Mouse (Mus musculus): ENCODE measurements at regions not wholly inside any gene's neighbourhood (a gene's known extent, or its start where the extent isn't known, plus 50 kb on each side); places are given as distances from the start of the nearest gene placed in this dataset.
A peak's percentile ranks its signal among the peaks of the same experiment; 100 is the strongest.

DNA sequence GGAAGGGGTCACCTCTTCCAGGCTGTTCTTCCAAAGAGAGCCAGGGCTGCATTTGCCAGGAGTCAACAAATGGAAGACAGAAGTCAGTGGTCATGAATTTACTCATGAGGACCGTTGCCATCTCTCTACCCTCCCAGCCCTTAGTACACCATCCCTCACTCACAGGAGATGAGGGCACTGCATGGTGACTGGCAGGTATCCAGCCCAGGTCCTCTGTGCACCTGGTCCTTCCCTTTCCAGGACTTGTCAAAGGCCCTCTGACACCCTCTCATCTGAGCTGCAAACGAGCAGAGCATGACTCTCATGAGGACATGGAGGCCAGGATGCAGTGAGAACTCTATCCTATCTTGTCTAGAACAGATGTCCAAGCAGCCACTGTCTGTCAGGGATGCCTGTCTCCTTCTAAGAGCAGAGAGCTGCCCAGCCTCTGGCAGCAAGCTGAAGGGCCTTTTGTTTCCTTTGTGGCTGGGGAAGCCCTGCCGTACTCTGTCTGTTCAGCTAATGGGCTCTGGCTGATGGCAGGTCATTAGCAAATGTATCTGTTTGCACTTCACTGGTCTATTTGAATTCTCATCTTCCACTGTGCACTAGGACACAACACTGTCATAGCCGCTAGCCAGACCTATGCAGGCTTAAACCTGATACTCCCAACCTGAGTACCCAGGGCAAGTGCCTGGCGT lies 50.6 kb upstream of the Neurl1b start:
- Histone ChIP-seq H3K4me3 (ENCODE audit: low read depth, low read length) (no peak overlapping the region), H3K4me1 (ENCODE audit: control insufficient read depth, insufficient read depth, low read length) (no peaks in the 10 kb centered on the region), H3K4me2 (ENCODE audit: low read depth, low read length) (no peak overlapping the region), H3K27ac (replicated peaks; ENCODE audit: low read depth, low read length) (no peak overlapping the region), H3K9me3 (ENCODE audit: control insufficient read depth, low read length) (no peaks in the 10 kb centered on the region), H3K36me3 (ENCODE audit: control insufficient read depth, insufficient read depth, low read length) (no peaks in the 10 kb centered on the region), H3K27me3 (replicated peaks; ENCODE audit: control insufficient read depth, insufficient read depth, low read length) (no peaks in the 10 kb centered on the region), H3K9ac (ENCODE audit: low read depth, low read length) (no peak overlapping the region)
- ATAC-seq (ENCODE audit: low read depth) (peak; percentile 10; the same call in 1 of the 2 replicates), DNase-seq (ENCODE audit: low spot score) (no peak)
- 63% methylated on average over 5 of the region's 5 CpGs for WGBS
